Mouse (Mus musculus): ENCODE data around the gene Il2rg. TPM values are rescaled to one million over a fixed set of nuclear protein-coding genes. Genes with fewer than 3 reads are reported as not detected.

Gene Il2rg
- polyA plus RNA-seq, 1 experiment from 2014 or later = 3.8 TPM

DNA sequence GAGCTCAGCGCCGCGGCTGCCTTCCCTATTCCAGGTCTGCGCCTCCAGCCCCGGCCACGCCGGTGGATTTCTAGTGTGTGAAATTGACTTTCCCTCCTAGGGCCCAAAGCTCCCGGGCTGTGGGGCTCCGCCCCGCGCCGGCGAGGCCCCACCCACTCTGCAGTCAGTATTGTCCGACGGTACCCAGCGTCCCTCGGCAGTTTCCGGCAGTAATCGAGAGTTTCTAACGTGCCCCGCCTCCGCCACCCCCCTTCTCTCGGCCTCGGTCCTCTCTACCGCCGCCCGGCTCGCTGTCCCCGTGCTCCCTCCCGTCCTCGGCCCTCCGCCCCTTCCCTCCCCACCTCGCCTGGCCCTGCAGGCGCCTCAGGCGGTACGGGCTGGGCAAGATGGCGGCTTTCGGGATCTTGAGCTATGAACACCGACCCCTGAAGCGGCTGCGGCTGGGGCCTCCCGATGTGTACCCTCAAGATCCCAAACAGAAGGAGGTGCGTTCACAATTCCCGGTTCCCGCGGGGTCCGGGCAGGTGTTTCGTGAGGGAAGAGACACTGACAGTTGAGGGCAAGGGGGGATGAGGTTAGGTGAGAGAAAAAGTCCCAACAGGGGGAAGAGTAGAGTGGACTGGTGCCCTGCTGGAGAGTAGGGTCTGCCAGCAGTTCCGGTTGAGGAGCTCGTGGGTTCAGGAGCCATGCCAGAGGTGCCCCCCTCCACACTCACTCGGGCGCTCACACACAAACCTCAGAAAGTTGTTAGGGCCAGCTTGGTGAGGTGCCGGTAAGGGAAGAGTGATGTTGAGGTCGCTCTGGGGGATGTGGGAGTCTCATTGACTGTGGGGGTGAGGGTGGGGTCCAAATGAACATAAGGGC, 6.1 kb upstream of the Il2rg start, which contains the start of gene Med12:
Gene Med12 (plus strand): TSS at position 156 of the 864 bp plus-strand sequence.
- Histone ChIP-seq H3K4me2 (replicated peaks; ENCODE audit: low read depth) (peak within 1 kb of the TSS; percentile 51), H3K9me3 (ENCODE audit: control insufficient read depth, low read length) (no peaks in the 10 kb centered on the region), H3K4me3 (ENCODE audit: low read depth, low read length) (peak within 1 kb of the TSS; percentile 58), H3K27ac (replicated peaks) (peak within 1 kb of the TSS; percentile 53; the same call in 1 of the 2 replicates), H3K27me3 (ENCODE audit: control insufficient read depth, insufficient read depth, low read length) (no peaks in the 10 kb centered on the region), H3K36me3 (ENCODE audit: control insufficient read depth, insufficient read depth, low read length) (no peaks in the 10 kb centered on the region), H3K4me1 (replicated peaks; ENCODE audit: control insufficient read depth, insufficient read depth) (no peaks in the 10 kb centered on the region), H3K9ac (ENCODE audit: low read length) (peak within 1 kb of the TSS; percentile 72)
- WGBS = 14% methylated on average over 42 of the region's 54 CpGs
- ATAC-seq (ENCODE audit: low FRiP score, low TSS enrichment) (peak; percentile 98), DNase-seq (ENCODE audit: low spot score) (peak; percentile 92)
- no peak for TF ChIP-seq CTCF (IDR thresholded peaks at IDR 0.05; ENCODE audit: low read depth)
- no peak for TF ChIP-seq EP300 (optimal IDR thresholded peaks at IDR 0.05)

DNA sequence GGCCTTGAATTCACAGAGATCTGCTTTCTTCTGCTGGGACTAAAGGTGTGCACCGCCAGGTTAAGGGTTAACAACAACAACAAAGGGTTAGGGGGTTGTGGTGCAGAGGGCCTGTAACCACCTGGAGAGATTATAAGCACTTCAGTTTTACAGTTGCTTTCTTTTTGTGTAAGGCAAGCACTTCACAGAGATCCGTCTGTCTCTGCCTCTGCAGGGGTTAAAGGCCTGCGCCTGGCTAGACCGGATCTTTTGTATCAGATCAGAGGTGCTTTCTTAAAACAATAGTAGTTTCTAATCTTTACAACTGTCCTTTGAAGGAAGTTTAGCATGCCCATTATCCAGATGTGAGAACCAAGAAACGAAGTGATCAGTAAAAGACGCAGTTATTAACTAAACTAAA, 5.4 kb upstream of the Il2rg start:
- ATAC-seq (ENCODE audit: low FRiP score, low TSS enrichment) = peak; percentile 2; the same call in 1 of the 2 replicates
- peak overlapping the region; percentile 58; the same call in 1 of the 2 replicates for H3K4me3 ChIP-seq (ENCODE audit: low read depth, low read length)
- DNase-seq (ENCODE audit: low spot score) = no peak
- no peaks in the 10 kb centered on the region for H3K4me1 ChIP-seq (replicated peaks; ENCODE audit: control insufficient read depth, insufficient read depth)
- no peaks in the 10 kb centered on the region for H3K27me3 ChIP-seq (ENCODE audit: control insufficient read depth, insufficient read depth, low read length)
- H3K36me3 ChIP-seq (ENCODE audit: control insufficient read depth, insufficient read depth, low read length) = no peaks in the 10 kb centered on the region
- WGBS = 21% methylated on average over 6 of the region's 6 CpGs
- H3K4me2 ChIP-seq (replicated peaks; ENCODE audit: low read depth) = peak overlapping the region; percentile 39
- peak overlapping the region; percentile 72 for H3K9ac ChIP-seq (ENCODE audit: low read length)
- H3K27ac ChIP-seq (replicated peaks) = no peak overlapping the region
- no peaks in the 10 kb centered on the region for H3K9me3 ChIP-seq (ENCODE audit: control insufficient read depth, low read length)
- TF ChIP-seq EP300 (optimal IDR thresholded peaks at IDR 0.05) = no peak
- no peak for TF ChIP-seq CTCF (IDR thresholded peaks at IDR 0.05; ENCODE audit: low read depth)

DNA sequence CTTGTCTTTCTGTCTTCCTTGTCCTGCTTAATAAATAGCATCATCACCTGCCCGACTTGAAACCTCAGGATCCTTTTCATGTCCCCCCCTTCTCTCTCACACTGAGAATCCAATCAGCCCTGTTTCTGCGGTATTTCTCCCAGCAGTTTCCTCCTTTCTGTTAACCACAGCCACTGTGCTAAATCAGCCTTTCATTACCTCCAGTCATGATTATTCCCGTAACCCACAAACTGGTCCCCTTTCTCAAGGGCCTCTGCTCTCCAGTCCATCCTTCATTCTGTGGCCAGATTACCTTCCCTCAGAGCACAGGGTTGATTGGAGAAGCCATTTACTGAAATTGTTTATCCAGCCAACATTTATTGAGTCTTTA, 685 bp upstream of the Il2rg start, which contains the start of gene Gm20489:
Gene Gm20489 (minus strand): TSS at position 269 of the 370 bp plus-strand sequence.
- Histone ChIP-seq H3K4me3 (ENCODE audit: low read depth, low read length) (no peak within 1 kb of the TSS), H3K4me1 (replicated peaks; ENCODE audit: control insufficient read depth, insufficient read depth) (no peaks in the 10 kb centered on the region), H3K27me3 (ENCODE audit: control insufficient read depth, insufficient read depth, low read length) (no peaks in the 10 kb centered on the region), H3K36me3 (ENCODE audit: control insufficient read depth, insufficient read depth, low read length) (no peaks in the 10 kb centered on the region), H3K4me2 (replicated peaks; ENCODE audit: low read depth) (no peak within 1 kb of the TSS), H3K27ac (replicated peaks) (no peak within 1 kb of the TSS), H3K9ac (ENCODE audit: low read length) (no peak within 1 kb of the TSS), H3K9me3 (ENCODE audit: control insufficient read depth, low read length) (no peaks in the 10 kb centered on the region)
- 41% methylated on average over 3 of the region's 3 CpGs for WGBS
- ATAC-seq (ENCODE audit: low FRiP score, low TSS enrichment) = no peak
- DNase-seq (ENCODE audit: low spot score) = no peak
- TF ChIP-seq EP300 (optimal IDR thresholded peaks at IDR 0.05) (no peak), CTCF (IDR thresholded peaks at IDR 0.05; ENCODE audit: low read depth) (no peak)

DNA sequence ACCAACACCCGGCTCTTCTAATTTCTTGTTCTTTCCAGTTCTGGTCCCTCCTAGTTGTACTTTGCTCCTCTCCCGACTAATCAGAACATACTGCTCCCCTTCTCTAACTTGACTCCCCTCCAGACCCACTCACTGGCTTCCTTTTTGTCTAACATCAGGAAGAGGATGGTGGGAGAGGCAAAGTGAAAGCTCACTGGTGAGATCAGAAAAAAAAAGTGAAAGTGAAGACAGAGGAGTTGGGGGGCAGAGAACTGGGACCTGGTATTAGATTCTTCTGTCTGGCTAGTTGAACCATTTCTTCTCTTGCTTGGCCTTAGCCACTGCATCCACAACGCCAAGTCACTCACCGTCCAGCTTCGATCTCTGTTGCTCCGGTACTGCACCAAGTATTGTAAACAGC, 1.4 kb downstream of the Il2rg start:
- TF ChIP-seq CTCF (IDR thresholded peaks at IDR 0.05; ENCODE audit: low read depth) = no peak
- no peak for TF ChIP-seq EP300 (optimal IDR thresholded peaks at IDR 0.05)
- no peak overlapping the region for H3K9ac ChIP-seq (ENCODE audit: low read length)
- H3K27ac ChIP-seq (replicated peaks) = no peak overlapping the region
- H3K9me3 ChIP-seq (ENCODE audit: control insufficient read depth, low read length) = no peaks in the 10 kb centered on the region
- no peak overlapping the region for H3K4me2 ChIP-seq (replicated peaks; ENCODE audit: low read depth)
- no peak overlapping the region for H3K4me3 ChIP-seq (ENCODE audit: low read depth, low read length)
- DNase-seq (ENCODE audit: low spot score) (no peak), ATAC-seq (ENCODE audit: low FRiP score, low TSS enrichment) (no peak)
- WGBS = 90% methylated on average over 6 of the region's 6 CpGs
- no peaks in the 10 kb centered on the region for H3K4me1 ChIP-seq (replicated peaks; ENCODE audit: control insufficient read depth, insufficient read depth)
- H3K27me3 ChIP-seq (ENCODE audit: control insufficient read depth, insufficient read depth, low read length) = no peaks in the 10 kb centered on the region
- H3K36me3 ChIP-seq (ENCODE audit: control insufficient read depth, insufficient read depth, low read length) = no peaks in the 10 kb centered on the region

DNA sequence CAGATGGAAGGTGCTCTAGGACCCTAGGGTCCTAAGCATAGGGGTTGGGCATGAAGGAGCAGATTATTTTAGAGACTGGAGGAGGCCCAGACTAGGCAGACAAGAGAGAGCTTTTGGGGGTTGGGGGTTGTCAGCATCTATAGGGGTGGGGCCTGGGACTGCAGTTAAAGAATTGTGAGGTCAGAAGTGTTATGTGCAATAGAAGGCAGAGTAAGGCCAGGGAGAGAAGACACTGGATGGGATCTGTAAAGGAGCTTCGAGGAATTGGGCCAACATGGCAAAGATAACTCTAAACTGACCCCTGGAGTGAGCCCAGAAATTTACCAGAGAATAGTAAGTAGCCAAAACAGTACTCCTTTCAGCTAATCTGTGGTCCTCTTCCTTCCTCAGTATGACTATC, 4.2 kb downstream of the Il2rg start, which contains the start of gene Gm614:
Gene Gm614 (minus strand): TSS at position 101 of the 400 bp plus-strand sequence.
- DNase-seq (ENCODE audit: low spot score) = no peak
- no peak within 1 kb of the TSS for H3K9ac ChIP-seq (ENCODE audit: low read length)
- 100% methylated on average over 1 of the region's 1 CpGs for WGBS
- TF ChIP-seq CTCF (IDR thresholded peaks at IDR 0.05; ENCODE audit: low read depth) = no peak
- no peak within 1 kb of the TSS for H3K27ac ChIP-seq (replicated peaks)
- no peaks in the 10 kb centered on the region for H3K27me3 ChIP-seq (ENCODE audit: control insufficient read depth, insufficient read depth, low read length)
- no peak within 1 kb of the TSS for H3K4me3 ChIP-seq (ENCODE audit: low read depth, low read length)
- no peaks in the 10 kb centered on the region for H3K9me3 ChIP-seq (ENCODE audit: control insufficient read depth, low read length)
- ATAC-seq (ENCODE audit: low FRiP score, low TSS enrichment) = no peak
- H3K4me2 ChIP-seq (replicated peaks; ENCODE audit: low read depth) = no peak within 1 kb of the TSS
- H3K4me1 ChIP-seq (replicated peaks; ENCODE audit: control insufficient read depth, insufficient read depth) = no peaks in the 10 kb centered on the region
- no peaks in the 10 kb centered on the region for H3K36me3 ChIP-seq (ENCODE audit: control insufficient read depth, insufficient read depth, low read length)

All from stomach, postnatal 0 days (tissue).